ENCODE assay signal across 8 mouse cellular contexts in the genomic region with DNA sequence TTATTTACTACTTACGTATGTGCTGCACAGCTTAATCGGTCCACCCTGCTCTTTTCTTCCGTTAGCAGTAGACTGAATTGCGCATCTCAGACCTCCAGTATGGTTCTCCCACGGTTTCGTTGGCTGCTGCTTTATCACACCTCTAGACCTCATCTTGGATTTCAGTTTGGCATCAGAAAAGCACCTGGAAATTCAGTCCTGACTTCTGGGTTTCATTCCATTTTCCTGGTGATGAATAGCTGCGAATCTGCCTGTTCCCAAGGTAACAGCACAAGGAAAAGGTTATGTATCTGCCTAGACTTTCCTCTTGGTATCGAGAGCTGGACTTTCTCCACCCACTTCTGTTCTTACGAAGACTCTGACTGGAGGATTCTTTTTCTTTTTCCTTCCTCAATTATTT. TPM values are rescaled to one million over a fixed set of nuclear protein-coding genes. Genes with fewer than 3 reads are reported as not detected.
DNase-seq lines count a peak whose midpoint lies in the region; ATAC-seq and TF ChIP-seq lines count a peak whose summit lies in the region.

A gene (minus strand): TSS at position 101 of the 400 bp plus-strand sequence.

- TF ChIP-seq CTCF in bone marrow, adult 2 months (IDR thresholded peaks at IDR 0.05; ENCODE audit: control insufficient read depth, insufficient read depth, low read length) = no peak

- no peak for ATAC-seq in intestine, embryonic 14.5 days (replicated peaks; ENCODE audit: low FRiP score, low TSS enrichment, low read depth)

- no peaks in the 10 kb centered on the region for H3K27me3 ChIP-seq in intestine, embryonic 14.5 days (replicated peaks; ENCODE audit: control insufficient read depth, insufficient read depth, low read length)
- H3K27me3 ChIP-seq in megakaryocyte, embryonic 14.5 days (replicated peaks) = no peaks in the 10 kb centered on the region

- no peak within 1 kb of the TSS for H3K27ac ChIP-seq in bone marrow, adult 2 months (ENCODE audit: control insufficient read depth, insufficient read depth, low read depth, low read length, poor library complexity)
- no peak within 1 kb of the TSS for H3K27ac ChIP-seq in intestine, embryonic 14.5 days (ENCODE audit: low read depth)

- no peaks in the 10 kb centered on the region for H3K4me1 ChIP-seq in bone marrow, adult 2 months (ENCODE audit: control insufficient read depth, insufficient read depth, low read length)
- H3K4me1 ChIP-seq in intestine, embryonic 14.5 days (replicated peaks; ENCODE audit: control insufficient read depth, insufficient read depth, low read length) = no peaks in the 10 kb centered on the region
- H3K4me1 ChIP-seq in megakaryocyte, embryonic 14.5 days = peaks cover 28% of the 10 kb centered on the region

- intact Hi-C loops in gastrocnemius, postnatal 36 days (cut with DNase I) = no loop called here

- no peak within 1 kb of the TSS for H3K9ac ChIP-seq in intestine, embryonic 14.5 days (ENCODE audit: low read length)

- WGBS in bone marrow, adult 2 months = 86% methylated on average over 9 of the region's 9 CpGs
- 93% methylated on average over 9 of the region's 9 CpGs for WGBS in intestine, embryonic 14.5 days

- H3K4me3 ChIP-seq in bone marrow, adult 2 months (replicated peaks; ENCODE audit: control insufficient read depth, low read depth, low read length) = no peak within 1 kb of the TSS
- H3K4me3 ChIP-seq in intestine, embryonic 14.5 days (ENCODE audit: low read depth, low read length) = no peak within 1 kb of the TSS
- H3K4me3 ChIP-seq in megakaryocyte, embryonic 14.5 days (replicated peaks) = no peak within 1 kb of the TSS

- no peaks in the 10 kb centered on the region for H3K9me3 ChIP-seq in intestine, embryonic 14.5 days (ENCODE audit: control insufficient read depth, low read length)
- H3K9me3 ChIP-seq in megakaryocyte, embryonic 14.5 days = peaks cover 4% of the 10 kb centered on the region; the same call in 1 of the 2 replicates

- DNase-seq in adrenal gland, adult 2 months = no peak
- no peak for DNase-seq in gastrocnemius, postnatal 36 days
- no peak for DNase-seq in intestine, embryonic 14.5 days (ENCODE audit: low spot score)
- no peak for DNase-seq in Muller cell, postnatal 12 days (ENCODE audit: inconsistent ontology term)
- DNase-seq in right cerebral cortex, adult 2 months (ENCODE audit: low spot score in 2 of 2) = no peak
- DNase-seq in cerebellum, adult 18-20 months = no peak

- no peak within 1 kb of the TSS for H3K4me2 ChIP-seq in intestine, embryonic 14.5 days (ENCODE audit: low read length)

- no peaks in the 10 kb centered on the region for H3K36me3 ChIP-seq in intestine, embryonic 14.5 days (ENCODE audit: control insufficient read depth, insufficient read depth, low read length)
- no peaks in the 10 kb centered on the region for H3K36me3 ChIP-seq in megakaryocyte, embryonic 14.5 days (replicated peaks; ENCODE audit: low read length)

- no peak for TF ChIP-seq POLR2A in bone marrow, adult 2 months (IDR thresholded peaks at IDR 0.05; ENCODE audit: borderline replicate concordance, control insufficient read depth, low read depth, low read length)

RNA-seq across cellular contexts. Expression of the gene that starts here (rescaled TPM):
- 10 to 100 TPM; 70.3 to 73.3 TPM for total RNA-seq in adrenal gland, adult 2 months (2021)
- 1.7 and 1.9 TPM in 2 replicates for polyA plus RNA-seq in adrenal gland, adult 2 months (2012; rRNA removed)
- 35.8 and 64.2 TPM in 2 replicates for polyA plus RNA-seq in bone marrow, adult 2 months (2011; ENCODE audit: insufficient read depth, insufficient read length, low replicate concordance, missing spikeins)
- 10 to 100 TPM; 18.6 to 23.3 TPM for total RNA-seq in gastrocnemius, postnatal 36 days (2021)
- 35.0 and 36.4 TPM in 2 replicates for polyA plus RNA-seq in intestine, embryonic 14.5 days (2014; fragmentation: Nextera tagmentation; extraction: Ambion mirVana)
- 10.6 and 14.7 TPM in 2 replicates for polyA plus RNA-seq in megakaryocyte, embryonic 14.5 days (2012; ENCODE audit: insufficient read depth, low replicate concordance)
